Mouse (Mus musculus) neural tube, embryonic 11.5 days (tissue): ENCODE results near the gene Hoxc12. TPM values are rescaled to one million over a fixed set of nuclear protein-coding genes. Genes with fewer than 3 reads are reported as not detected.
A peak's percentile ranks its signal among the peaks of the same experiment; 100 is the strongest.

Source experiments
- ATAC-seq: fragments of 200-750 bp; cut with Nextera tagmentation; 2 replicates; pipeline ENCODE4 v1.8.0; 2017; ENCODE audit warnings: moderate number of reproducible peaks, mild to moderate bottlenecking, moderate TSS enrichment, moderate library complexity; ENCODE audit not compliant: insufficient read depth, low FRiP score, low TSS enrichment
- DNase-seq: peaks from one replicate; pipeline ENCODE4 v3.0.0-alpha.2; 2015; ENCODE audit warnings: low spot score
- H3K27ac ChIP-seq: fragments of 300-500 bp; sonication (generic); 2 replicates; pipeline ENCODE4 v1.5.1; 2014; ENCODE audit warnings: low read depth, mild to moderate bottlenecking, low read length
- H3K27me3 ChIP-seq: fragments of 300-500 bp; sonication (generic); 2 replicates; pipeline ENCODE4 v1.6.1; 2014; ENCODE audit warnings: mild to moderate bottlenecking, low read length, mixed read lengths; ENCODE audit not compliant: control insufficient read depth, insufficient read depth
- H3K36me3 ChIP-seq: fragments of 300-500 bp; sonication (generic); 2 replicates; pipeline ENCODE4 v1.6.1; 2014; ENCODE audit warnings: mild to moderate bottlenecking, low read length, moderate library complexity, mixed read lengths; ENCODE audit not compliant: control insufficient read depth, insufficient read depth
- H3K4me1 ChIP-seq: fragments of 300-500 bp; sonication (generic); 2 replicates; pipeline ENCODE4 v1.6.1; 2014; ENCODE audit warnings: low read length, mixed read lengths; ENCODE audit not compliant: control insufficient read depth, insufficient read depth
- H3K4me2 ChIP-seq: fragments of 300-500 bp; sonication (generic); 2 replicates; pipeline ENCODE4 v1.6.1; 2014; ENCODE audit warnings: low read depth, mild to moderate bottlenecking, moderate library complexity
- H3K4me3 ChIP-seq: fragments of 300-500 bp; sonication (generic); 2 replicates; pipeline ENCODE4 v1.5.1; 2014; ENCODE audit warnings: low read depth, low read length
- H3K9ac ChIP-seq: fragments of 300-500 bp; sonication (generic); 2 replicates; pipeline ENCODE4 v1.6.1; 2014; ENCODE audit warnings: mild to moderate bottlenecking, low read length
- H3K9me3 ChIP-seq: fragments of 300-500 bp; sonication (generic); 2 replicates; pipeline ENCODE4 v1.6.1; 2016; ENCODE audit warnings: low read length; ENCODE audit not compliant: control insufficient read depth
- WGBS: fragments of 180-500 bp; shearing (Covaris S2); extraction: QIAGEN DNeasy Blood & Tissue Kit; methylation state at CpG from one replicate; pipeline ENCODE4 v1.1.7; 2014; 5-methylcytosine and 5-hydroxymethylcytosine counted together
- polyA plus RNA-seq: library from polyadenylated mRNA; unstranded; fragments of >200 nt; fragmentation: Nextera tagmentation; extraction: Ambion mirVana; gene quantifications from 2 replicates; pipeline ENCODE4 v1.2.1, GENCODE M21; 2014

Hoxc12 gene
- polyA plus RNA-seq, 1 experiment from 2014 or later: 4.6 TPM

- no peaks in the 10 kb centered on the region for H3K4me1 ChIP-seq
- peaks cover 97% of the 10 kb centered on the region for H3K27me3 ChIP-seq
- no peak for DNase-seq
- no peak overlapping the region for H3K9ac ChIP-seq
- no peak overlapping the region for H3K4me2 ChIP-seq
- ATAC-seq: no peak
- no peaks in the 10 kb centered on the region for H3K9me3 ChIP-seq
- 2% methylated on average over 7 of the region's 7 CpGs for WGBS
- no peak overlapping the region for H3K4me3 ChIP-seq
- H3K36me3 ChIP-seq: no peaks in the 10 kb centered on the region
- H3K27ac ChIP-seq: no peak overlapping the region
Observed at GRCm38 (mm10) chr15:102918611-102919265, 17.8 kb upstream of the Hoxc12 start.

GRCm38 (mm10) chr15:102919336-102920180 lies 17.0 kb upstream of the Hoxc12 start:
- H3K36me3 ChIP-seq: no peaks in the 10 kb centered on the region
- no peak overlapping the region for H3K4me3 ChIP-seq
- H3K9ac ChIP-seq: no peak overlapping the region
- no peaks in the 10 kb centered on the region for H3K9me3 ChIP-seq
- no peak for DNase-seq
- no peak overlapping the region for H3K27ac ChIP-seq
- no peak for ATAC-seq
- H3K4me2 ChIP-seq: 0 out of 2 replicates have a peak overlapping the region, but pooled peaks have one; percentile 8
- no peaks in the 10 kb centered on the region for H3K4me1 ChIP-seq
- H3K27me3 ChIP-seq: peaks cover 98% of the 10 kb centered on the region
- WGBS: 2% methylated on average over 12 of the region's 12 CpGs

GRCm38 (mm10) chr15:102920619-102921018 lies 15.9 kb upstream of the Hoxc12 start:
- no peak overlapping the region for H3K4me3 ChIP-seq
- no peak overlapping the region for H3K9ac ChIP-seq
- H3K27ac ChIP-seq: no peak overlapping the region
- H3K4me1 ChIP-seq: no peaks in the 10 kb centered on the region
- DNase-seq (peak; percentile 85), ATAC-seq (peak; percentile 90)
- H3K4me2 ChIP-seq: no peak overlapping the region
- WGBS: 0% methylated on average over 17 of the region's 20 CpGs
- no peaks in the 10 kb centered on the region for H3K9me3 ChIP-seq
- H3K36me3 ChIP-seq: no peaks in the 10 kb centered on the region
- peaks cover 98% of the 10 kb centered on the region for H3K27me3 ChIP-seq

- Histone ChIP-seq H3K9me3 (no peaks in the 10 kb centered on the region), H3K9ac (peak within 1 kb of the TSS; percentile 18; the same call in 1 of the 2 replicates), H3K4me3 (peak within 1 kb of the TSS; percentile 25; the same call in 1 of the 2 replicates), H3K4me1 (no peaks in the 10 kb centered on the region), H3K27me3 (peaks cover 98% of the 10 kb centered on the region), H3K27ac (no peak within 1 kb of the TSS), H3K4me2 (peak within 1 kb of the TSS; percentile 35), H3K36me3 (no peaks in the 10 kb centered on the region)
- ATAC-seq (peak; percentile 56), DNase-seq (no peak)
- WGBS: under 1% methylated on average over 55 of the region's 88 CpGs
Observed at GRCm38 (mm10) chr15:102921053-102922011, 15.2 kb upstream of the Hoxc12 start, which contains the start of gene Hoxc13. Gene Hoxc13, plus strand, starts transcription at chr15:102921103.

GRCm38 (mm10) chr15:102922012-102922362 lies 14.6 kb upstream of the Hoxc12 start:
- Histone ChIP-seq H3K4me3 (peak overlapping the region; percentile 25; the same call in 1 of the 2 replicates), H3K9me3 (no peaks in the 10 kb centered on the region), H3K9ac (no peak overlapping the region), H3K4me2 (no peak overlapping the region), H3K4me1 (no peaks in the 10 kb centered on the region), H3K27me3 (peaks cover 97% of the 10 kb centered on the region), H3K27ac (no peak overlapping the region), H3K36me3 (no peaks in the 10 kb centered on the region)
- ATAC-seq (no peak), DNase-seq (no peak)
- under 1% methylated on average over 23 of the region's 24 CpGs for WGBS

GRCm38 (mm10) chr15:102922636-102923500 lies 13.7 kb upstream of the Hoxc12 start:
- ATAC-seq (no peak), DNase-seq (no peak)
- Histone ChIP-seq H3K36me3 (no peaks in the 10 kb centered on the region), H3K27me3 (peaks cover 97% of the 10 kb centered on the region), H3K27ac (no peak overlapping the region), H3K4me3 (0 out of 2 replicates have a peak overlapping the region, but pooled peaks have one; percentile 6), H3K9ac (no peak overlapping the region), H3K4me1 (no peaks in the 10 kb centered on the region), H3K4me2 (no peak overlapping the region), H3K9me3 (no peaks in the 10 kb centered on the region)
- 9% methylated on average over 6 of the region's 6 CpGs for WGBS

- no peak overlapping the region for H3K4me2 ChIP-seq
- H3K9ac ChIP-seq: no peak overlapping the region
- peaks cover 97% of the 10 kb centered on the region for H3K27me3 ChIP-seq
- ATAC-seq (no peak), DNase-seq (no peak)
- no peaks in the 10 kb centered on the region for H3K9me3 ChIP-seq
- no peaks in the 10 kb centered on the region for H3K4me1 ChIP-seq
- H3K4me3 ChIP-seq: no peak overlapping the region
- under 1% methylated on average over 39 of the region's 40 CpGs for WGBS
- no peaks in the 10 kb centered on the region for H3K36me3 ChIP-seq
- H3K27ac ChIP-seq: no peak overlapping the region
Observed at GRCm38 (mm10) chr15:102927032-102927645, 9.4 kb upstream of the Hoxc12 start.
